Mouse (Mus musculus): Measurements from ENCODE around the gene Tmem26.
"Not testable (repeated sequence)": the region's sequence is repeated elsewhere in the genome, so short reads cannot be mapped to it uniquely, and the experiment has no call there.

Tmem26 gene

GRCm38 (mm10) chr10:68723568-68724360, at the start of gene Tmem26:
Tmem26 (plus strand) TSS chr10:68723646.
- peak; percentile 1 for DNase-seq (ENCODE audit: extremely low spot score, low read depth, low spot score)

GRCm38 (mm10) chr10:68678678-68679077, 44.8 kb upstream of the Tmem26 start:
- DNase-seq (ENCODE audit: extremely low spot score, low read depth, low spot score) = no peak

- DNase-seq (ENCODE audit: extremely low spot score, low read depth, low spot score) = no peak
Observed at GRCm38 (mm10) chr10:68681233-68681632, 42.2 kb upstream of the Tmem26 start.

GRCm38 (mm10) chr10:68685510-68685909, 37.9 kb upstream of the Tmem26 start:
- no peak for DNase-seq (ENCODE audit: extremely low spot score, low read depth, low spot score)

GRCm38 (mm10) chr10:68691116-68691515, 32.3 kb upstream of the Tmem26 start:
- DNase-seq (ENCODE audit: extremely low spot score, low read depth, low spot score) = no peak

- DNase-seq (ENCODE audit: extremely low spot score, low read depth, low spot score) = no peak
Observed at GRCm38 (mm10) chr10:68692401-68692800, 31.0 kb upstream of the Tmem26 start.

- no peak for DNase-seq (ENCODE audit: extremely low spot score, low read depth, low spot score)
Observed at GRCm38 (mm10) chr10:68695760-68696336, 27.6 kb upstream of the Tmem26 start.

- DNase-seq (ENCODE audit: extremely low spot score, low read depth, low spot score) = no peak
Observed at GRCm38 (mm10) chr10:68704268-68704667, 19.2 kb upstream of the Tmem26 start.

GRCm38 (mm10) chr10:68705471-68706036, 17.9 kb upstream of the Tmem26 start:
- no peak for DNase-seq (ENCODE audit: extremely low spot score, low read depth, low spot score)

- no peak for DNase-seq (ENCODE audit: extremely low spot score, low read depth, low spot score)
Observed at GRCm38 (mm10) chr10:68707014-68707852, 16.2 kb upstream of the Tmem26 start.

- DNase-seq (ENCODE audit: extremely low spot score, low read depth, low spot score) = no peak
Observed at GRCm38 (mm10) chr10:68712926-68713325, 10.5 kb upstream of the Tmem26 start.

GRCm38 (mm10) chr10:68714302-68714701, 9.1 kb upstream of the Tmem26 start:
- DNase-seq (ENCODE audit: extremely low spot score, low read depth, low spot score) = no peak

- no peak for DNase-seq (ENCODE audit: extremely low spot score, low read depth, low spot score)
Observed at GRCm38 (mm10) chr10:68715396-68715795, 8.1 kb upstream of the Tmem26 start.

GRCm38 (mm10) chr10:68718375-68718774, 5.1 kb upstream of the Tmem26 start:
- no peak for DNase-seq (ENCODE audit: extremely low spot score, low read depth, low spot score)

- no peak for DNase-seq (ENCODE audit: extremely low spot score, low read depth, low spot score)
Observed at GRCm38 (mm10) chr10:68720887-68721400, 2.5 kb upstream of the Tmem26 start.

- DNase-seq (ENCODE audit: extremely low spot score, low read depth, low spot score) = no peak
Observed at GRCm38 (mm10) chr10:68723015-68723414, 431 bp upstream of the Tmem26 start.

GRCm38 (mm10) chr10:68724361-68724720, 895 bp downstream of the Tmem26 start:
- DNase-seq (ENCODE audit: extremely low spot score, low read depth, low spot score) = no peak

- DNase-seq (ENCODE audit: extremely low spot score, low read depth, low spot score) = no peak
Observed at GRCm38 (mm10) chr10:68727464-68727863, 4.0 kb downstream of the Tmem26 start.

GRCm38 (mm10) chr10:68735621-68736020, 12.2 kb downstream of the Tmem26 start:
- no peak for DNase-seq (ENCODE audit: extremely low spot score, low read depth, low spot score)

- no peak for DNase-seq (ENCODE audit: extremely low spot score, low read depth, low spot score)
Observed at GRCm38 (mm10) chr10:68737391-68737790, 13.9 kb downstream of the Tmem26 start.

- DNase-seq (ENCODE audit: extremely low spot score, low read depth, low spot score) = not testable (repeated sequence)
Observed at GRCm38 (mm10) chr10:68738981-68739380, 15.5 kb downstream of the Tmem26 start.
